Mouse (Mus musculus) midbrain, embryonic 14.5 days (tissue): ENCODE results near the gene Epor. TPM values are rescaled to one million over a fixed set of nuclear protein-coding genes. Genes with fewer than 3 reads are reported as not detected.

Experiments used
- ATAC-seq: fragments of 200-750 bp; cut with Nextera tagmentation; 2 replicates; pipeline ENCODE4 v1.8.0; 2017; ENCODE audit warnings: moderate number of reproducible peaks, moderate library complexity; ENCODE audit not compliant: low FRiP score, low TSS enrichment
- DNase-seq: peaks from one replicate; pipeline ENCODE4 v3.0.0-alpha.2; 2015
- H3K27ac ChIP-seq: fragments of 300-500 bp; sonication (generic); replicated peaks from 2 replicates; pipeline ENCODE4 v1.5.1; 2014; ENCODE audit warnings: mild to moderate bottlenecking, low read depth, low read length, moderate library complexity
- H3K27me3 ChIP-seq: fragments of 300-500 bp; sonication (generic); 2 replicates; pipeline ENCODE4 v1.6.1; 2014; ENCODE audit warnings: low read length, control low read depth, mixed read lengths; ENCODE audit not compliant: control insufficient read depth, insufficient read depth
- H3K36me3 ChIP-seq: fragments of 300-500 bp; sonication (generic); 2 replicates; pipeline ENCODE4 v1.6.1; 2014; ENCODE audit warnings: low read length, control low read depth; ENCODE audit not compliant: control insufficient read depth, insufficient read depth
- H3K4me1 ChIP-seq: fragments of 300-500 bp; sonication (generic); 2 replicates; pipeline ENCODE4 v1.6.1; 2014; ENCODE audit warnings: mild to moderate bottlenecking, antibody characterized with exemption, low read length, control low read depth; ENCODE audit not compliant: control insufficient read depth, insufficient read depth
- H3K4me2 ChIP-seq: fragments of 300-500 bp; sonication (generic); 2 replicates; pipeline ENCODE4 v1.6.1; 2014; ENCODE audit warnings: mild to moderate bottlenecking, low read length, moderate library complexity
- H3K4me3 ChIP-seq: fragments of 300-500 bp; sonication (generic); replicated peaks from 2 replicates; pipeline ENCODE4 v1.5.1; 2014; ENCODE audit warnings: low read depth, low read length
- H3K9ac ChIP-seq: fragments of 300-500 bp; sonication (generic); replicated peaks from 2 replicates; pipeline ENCODE4 v1.6.1; 2014; ENCODE audit warnings: mild to moderate bottlenecking, low read length, moderate library complexity
- H3K9me3 ChIP-seq: fragments of 300-500 bp; sonication (generic); 2 replicates; pipeline ENCODE4 v1.6.1; 2016; ENCODE audit warnings: low read length, control low read depth, mixed read lengths; ENCODE audit not compliant: control insufficient read depth
- WGBS: fragments of 180-500 bp; shearing (Covaris S2); extraction: QIAGEN DNeasy Blood & Tissue Kit; methylation state at CpG from one replicate; pipeline ENCODE4 v1.1.7; 2014; 5-methylcytosine and 5-hydroxymethylcytosine counted together
- polyA plus RNA-seq: library from polyadenylated mRNA; unstranded; fragments of >200 nt; fragmentation: Nextera tagmentation; extraction: Ambion mirVana; gene quantifications from 2 replicates; pipeline ENCODE4 v1.2.1, GENCODE M21; 2014

Epor gene
- polyA plus RNA-seq, 1 experiment from 2014 or later = 2.0 TPM

- Histone ChIP-seq H3K9ac (no peak overlapping the region), H3K9me3 (no peaks in the 10 kb centered on the region), H3K4me3 (no peak overlapping the region), H3K4me2 (no peak overlapping the region), H3K27me3 (no peaks in the 10 kb centered on the region), H3K27ac (no peak overlapping the region), H3K4me1 (no peaks in the 10 kb centered on the region), H3K36me3 (no peaks in the 10 kb centered on the region)
- ATAC-seq = no peak
- peak; percentile 10 for DNase-seq
- WGBS = 21% methylated on average over 2 of the region's 2 CpGs
Observed at GRCm38 (mm10) chr9:21977972-21978371, 14.7 kb upstream of the Epor start.

- H3K4me3 ChIP-seq = no peak overlapping the region
- H3K36me3 ChIP-seq = no peaks in the 10 kb centered on the region
- ATAC-seq (no peak), DNase-seq (no peak)
- no peak overlapping the region for H3K4me2 ChIP-seq
- no peaks in the 10 kb centered on the region for H3K9me3 ChIP-seq
- H3K9ac ChIP-seq = no peak overlapping the region
- H3K27me3 ChIP-seq = no peaks in the 10 kb centered on the region
- H3K27ac ChIP-seq = no peak overlapping the region
- H3K4me1 ChIP-seq = no peaks in the 10 kb centered on the region
- WGBS = 84% methylated on average over 5 of the region's 5 CpGs
Observed at GRCm38 (mm10) chr9:21977331-21977730, 14.0 kb upstream of the Epor start.

- no peak overlapping the region for H3K4me2 ChIP-seq
- no peaks in the 10 kb centered on the region for H3K27me3 ChIP-seq
- no peaks in the 10 kb centered on the region for H3K36me3 ChIP-seq
- H3K9ac ChIP-seq = no peak overlapping the region
- H3K27ac ChIP-seq = no peak overlapping the region
- 89% methylated on average over 10 of the region's 10 CpGs for WGBS
- ATAC-seq (no peak), DNase-seq (no peak)
- no peaks in the 10 kb centered on the region for H3K4me1 ChIP-seq
- no peak overlapping the region for H3K4me3 ChIP-seq
- H3K9me3 ChIP-seq = no peaks in the 10 kb centered on the region
Observed at GRCm38 (mm10) chr9:21976626-21977175, 13.4 kb upstream of the Epor start.

- no peaks in the 10 kb centered on the region for H3K4me1 ChIP-seq
- no peak overlapping the region for H3K27ac ChIP-seq
- no peak overlapping the region for H3K4me2 ChIP-seq
- ATAC-seq (no peak), DNase-seq (no peak)
- H3K9me3 ChIP-seq = no peaks in the 10 kb centered on the region
- no peaks in the 10 kb centered on the region for H3K27me3 ChIP-seq
- no peak overlapping the region for H3K9ac ChIP-seq
- H3K36me3 ChIP-seq = no peaks in the 10 kb centered on the region
- no peak overlapping the region for H3K4me3 ChIP-seq
- 94% methylated on average over 4 of the region's 4 CpGs for WGBS
Observed at GRCm38 (mm10) chr9:21969304-21969703, 6.0 kb upstream of the Epor start.

- Histone ChIP-seq H3K4me3 (no peak overlapping the region), H3K9me3 (no peaks in the 10 kb centered on the region), H3K4me1 (no peaks in the 10 kb centered on the region), H3K27me3 (no peaks in the 10 kb centered on the region), H3K36me3 (no peaks in the 10 kb centered on the region), H3K9ac (no peak overlapping the region), H3K4me2 (no peak overlapping the region), H3K27ac (no peak overlapping the region)
- DNase-seq = no peak
- WGBS = 79% methylated on average over 6 of the region's 6 CpGs
- ATAC-seq = no peak
Observed at GRCm38 (mm10) chr9:21968883-21969282, 5.6 kb upstream of the Epor start.

GRCm38 (mm10) chr9:21962416-21963059, 768 bp downstream of the Epor start:
- Histone ChIP-seq H3K4me2 (peak overlapping the region; percentile 55), H3K27me3 (peaks cover 43% of the 10 kb centered on the region)
- WGBS = 4% methylated on average over 34 of the region's 34 CpGs

GRCm38 (mm10) chr9:21962010-21962409, 1.3 kb downstream of the Epor start:
- H3K4me2 ChIP-seq = peak overlapping the region; percentile 55
- H3K36me3 ChIP-seq = no peaks in the 10 kb centered on the region
- no peak overlapping the region for H3K27ac ChIP-seq
- 0% methylated on average over 15 of the region's 15 CpGs for WGBS
- H3K9ac ChIP-seq = peak overlapping the region; percentile 34; the same call in 1 of the 2 replicates
- ATAC-seq (no peak), DNase-seq (no peak)
- peaks cover 14% of the 10 kb centered on the region for H3K4me1 ChIP-seq
- H3K27me3 ChIP-seq = peaks cover 43% of the 10 kb centered on the region
- no peaks in the 10 kb centered on the region for H3K9me3 ChIP-seq
- peak overlapping the region; percentile 32 for H3K4me3 ChIP-seq

More at GRCm38 (mm10) chr9:21962416-21963059, 768 bp downstream of the Epor start:
- Histone ChIP-seq H3K4me3 (peak overlapping the region; percentile 32), H3K36me3 (no peaks in the 10 kb centered on the region), H3K4me1 (peaks cover 14% of the 10 kb centered on the region), H3K27ac (no peak overlapping the region), H3K9me3 (no peaks in the 10 kb centered on the region), H3K9ac (peak overlapping the region; percentile 34; the same call in 1 of the 2 replicates)
- ATAC-seq (peak; percentile 54; the same call in 1 of the 2 replicates), DNase-seq (peak; percentile 75)

GRCm38 (mm10) chr9:21961366-21961980, 1.8 kb downstream of the Epor start:
- peak overlapping the region; percentile 34; the same call in 1 of the 2 replicates for H3K9ac ChIP-seq
- peak overlapping the region; percentile 32 for H3K4me3 ChIP-seq
- DNase-seq (no peak), ATAC-seq (no peak)
- peak overlapping the region; percentile 55 for H3K4me2 ChIP-seq
- WGBS = 1% methylated on average over 35 of the region's 35 CpGs
- no peaks in the 10 kb centered on the region for H3K36me3 ChIP-seq
- H3K27ac ChIP-seq = no peak overlapping the region
- H3K9me3 ChIP-seq = no peaks in the 10 kb centered on the region
- H3K4me1 ChIP-seq = peaks cover 17% of the 10 kb centered on the region
- H3K27me3 ChIP-seq = peaks cover 43% of the 10 kb centered on the region
